In the genomic region with DNA sequence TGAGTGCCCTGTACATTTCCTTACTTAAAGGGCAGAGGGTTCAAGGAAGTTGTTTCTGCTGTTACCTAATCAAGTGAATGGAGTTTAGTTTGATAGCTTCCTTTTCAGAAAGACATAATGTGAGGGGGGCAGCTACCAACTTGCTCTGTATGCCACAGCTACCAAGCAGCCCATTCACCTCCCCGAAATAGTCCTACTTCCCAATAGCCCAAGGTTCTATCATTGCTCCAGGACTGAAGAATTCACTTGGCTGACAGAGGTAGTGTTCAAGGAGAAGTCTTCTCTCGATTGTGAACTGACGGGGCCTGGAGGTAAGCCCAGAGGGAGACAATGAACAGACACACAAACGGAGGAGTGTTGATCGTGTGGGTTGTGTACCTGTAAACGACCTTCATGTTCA, we compare ENCODE assay signal across 14 mouse cellular contexts. TPM values are rescaled to one million over a fixed set of nuclear protein-coding genes. Genes with fewer than 3 reads are reported as not detected.
A peak's percentile ranks its signal among the peaks of the same experiment; 100 is the strongest.
DNase-seq lines count a peak whose midpoint lies in the region; ATAC-seq and TF ChIP-seq lines count a peak whose summit lies in the region.
"Had no signal": no experiment of that assay in that cellular context is flagged by ENCODE, and none has a peak within 500 bp of the region (broad histone marks: within the 10 kb centered on the region; RNA-seq: fewer than 3 reads in every experiment).

No protein-coding gene starts in this region.

- H3K4me1 ChIP-seq in liver, adult 2 months (ENCODE audit: control insufficient read depth, insufficient read depth, low read length): no peaks in the 10 kb centered on the region
- H3K4me1 ChIP-seq in liver, embryonic 11.5 days (replicated peaks; ENCODE audit: control insufficient read depth, insufficient read depth, low read length): no peaks in the 10 kb centered on the region
- H3K4me1 ChIP-seq: hindbrain, embryonic 15.5 days had no signal

- no peaks in the 10 kb centered on the region for H3K9me3 ChIP-seq in liver, embryonic 11.5 days (ENCODE audit: control insufficient read depth, low read length)
- H3K9me3 ChIP-seq: hindbrain, embryonic 15.5 days; limb, embryonic 13.5 days had no signal

- peak overlapping the region; percentile 38 for H3K4me3 ChIP-seq in liver, adult 2 months (ENCODE audit: insufficient read depth, low read depth, low read length)
- H3K4me3 ChIP-seq in liver, embryonic 11.5 days (ENCODE audit: low read depth, low read length): peak overlapping the region; percentile 10; the same call in 1 of the 2 replicates
- H3K4me3 ChIP-seq: erythroblast, embryonic 14.5 days; hindbrain, embryonic 15.5 days; limb, embryonic 13.5 days had no signal

- H3K27me3 ChIP-seq in liver, adult 2 months (ENCODE audit: control insufficient read depth, insufficient read depth, low read length): no peaks in the 10 kb centered on the region
- H3K27me3 ChIP-seq in liver, embryonic 11.5 days (replicated peaks; ENCODE audit: control insufficient read depth, insufficient read depth, low read length): no peaks in the 10 kb centered on the region
- H3K27me3 ChIP-seq: hindbrain, embryonic 15.5 days; limb, embryonic 13.5 days had no signal

- no peak for TF ChIP-seq CTCF in liver, adult 2 months (IDR thresholded peaks at IDR 0.05; ENCODE audit: low read depth, low read length)

- TF ChIP-seq POLR2A in liver, adult 2 months (IDR thresholded peaks at IDR 0.05; ENCODE audit: extremely low read depth, insufficient read depth, low read length): no peak

- no peaks in the 10 kb centered on the region for H3K36me3 ChIP-seq in liver, adult 2 months (ENCODE audit: control insufficient read depth, insufficient read depth, low read length)
- no peaks in the 10 kb centered on the region for H3K36me3 ChIP-seq in liver, embryonic 11.5 days (ENCODE audit: control insufficient read depth, insufficient read depth, low read length)
- H3K36me3 ChIP-seq: hindbrain, embryonic 15.5 days; limb, embryonic 13.5 days had no signal

- H3K79me2 ChIP-seq in liver, adult 2 months (ENCODE audit: control insufficient read depth, insufficient read depth, low read length): no peaks in the 10 kb centered on the region

- peak overlapping the region; percentile 12; the same call in 1 of the 2 replicates for H3K4me2 ChIP-seq in liver, embryonic 11.5 days
- H3K4me2 ChIP-seq: hindbrain, embryonic 15.5 days; limb, embryonic 13.5 days had no signal

- ATAC-seq in liver, embryonic 11.5 days (replicated peaks; ENCODE audit: low FRiP score): no peak
- ATAC-seq: forebrain, embryonic 16.5 days had no signal

- no peak overlapping the region for H3K9ac ChIP-seq in liver, adult 2 months (ENCODE audit: low read depth, low read length)
- no peak overlapping the region for H3K9ac ChIP-seq in liver, embryonic 11.5 days (ENCODE audit: low read depth, low read length)
- H3K9ac ChIP-seq: hindbrain, embryonic 15.5 days; limb, embryonic 13.5 days had no signal

- DNase-seq in liver, adult 2 months (ENCODE audit: extremely low read depth, low read depth, low spot score): no peak
- DNase-seq in liver: no peak
- peak; percentile 66 for DNase-seq in CD4-positive helper T cell, adult 2 months (ENCODE audit: low read depth, low spot score)
- no peak for DNase-seq in liver, embryonic 11.5 days (ENCODE audit: low spot score)
- DNase-seq in naive thymus-derived CD4-positive, alpha-beta T cell, adult 2 months (ENCODE audit: low read depth): peak; percentile 82
- no peak for DNase-seq in embryo, embryonic 11 days
- no peak for DNase-seq in right cerebral cortex, postnatal 14 days
- no peak for DNase-seq in gastrocnemius, postnatal 4 days (ENCODE audit: low spot score in 2 of 2)
- DNase-seq: cerebellum, postnatal 10 days; gastrocnemius, postnatal 25 days had no signal

- no peak overlapping the region for H3K27ac ChIP-seq in liver, adult 2 months (replicated peaks; ENCODE audit: insufficient read depth, low read depth, low read length)
- H3K27ac ChIP-seq in liver, embryonic 11.5 days (ENCODE audit: low read depth, low read length): no peak overlapping the region
- H3K27ac ChIP-seq: hindbrain, embryonic 15.5 days; limb, embryonic 13.5 days had no signal

- 80% methylated on average over 6 of the region's 6 CpGs for WGBS in liver, adult 2 months
- 67% methylated on average over 6 of the region's 6 CpGs for WGBS in liver, embryonic 11.5 days

RNA-seq across cellular contexts. Expression of a gene that starts 36.2 kb away (rescaled TPM):
- total RNA-seq in liver, adult 2 months (2014; rRNA removed): 1.7 and 4.1 TPM in 2 replicates
- polyA plus RNA-seq in liver, adult 2 months (2012; rRNA removed): 0.91 and 0.92 TPM in 2 replicates
- polyA plus RNA-seq in liver, embryonic 11.5 days (2014; fragmentation: Nextera tagmentation; extraction: Ambion mirVana): 1.9 and 2.0 TPM in 2 replicates
- 1 to 10 TPM; 1.3 TPM for total RNA-seq in gastrocnemius, postnatal 4 days (2021)
- polyA plus RNA-seq: erythroblast, embryonic 14.5 days had no signal

Comparison
In these comparisons a context has a peak if more than half of its experiments do, and no peak if none do; other contexts are left out.
1. DNase-seq: peak in CD4-positive helper T cell, adult 2 months (single experiment) and naive thymus-derived CD4-positive, alpha-beta T cell, adult 2 months (single experiment); none in liver, adult 2 months (single experiment), liver (single experiment), liver, embryonic 11.5 days (single experiment), embryo, embryonic 11 days (single experiment), right cerebral cortex, postnatal 14 days (single experiment) and gastrocnemius, postnatal 4 days (0 of 2).